Mouse (Mus musculus): ENCODE results near the gene Abca7. TPM values are rescaled to one million over a fixed set of nuclear protein-coding genes. Genes with fewer than 3 reads are reported as not detected.
A peak's percentile ranks its signal among the peaks of the same experiment; 100 is the strongest.

The Abca7 gene
- polyA plus RNA-seq, 1 experiment from 2014 or later: 4.1 TPM

- H3K27ac ChIP-seq (replicated peaks; ENCODE audit: low read depth, low read length): no peak overlapping the region
- 79% methylated on average over 15 of the region's 15 CpGs for WGBS
- no peaks in the 10 kb centered on the region for H3K9me3 ChIP-seq (ENCODE audit: control insufficient read depth, low read length)
- ATAC-seq (ENCODE audit: low FRiP score, low TSS enrichment) (no peak), DNase-seq (no peak)
- no peak overlapping the region for H3K4me2 ChIP-seq (ENCODE audit: low read length)
- H3K4me1 ChIP-seq (ENCODE audit: control insufficient read depth, insufficient read depth, low read length): no peaks in the 10 kb centered on the region
- H3K9ac ChIP-seq (replicated peaks; ENCODE audit: low read length): no peak overlapping the region
- H3K4me3 ChIP-seq (replicated peaks; ENCODE audit: low read depth, low read length): no peak overlapping the region
- H3K36me3 ChIP-seq (ENCODE audit: control insufficient read depth, insufficient read depth, low read length): no peaks in the 10 kb centered on the region
- H3K27me3 ChIP-seq (ENCODE audit: control insufficient read depth, insufficient read depth, low read length): peaks cover 5% of the 10 kb centered on the region; the same call in 1 of the 2 replicates
These were observed 28.1 kb downstream of the Abca7 start for GRCm38 (mm10) chr10:80024229-80025043.

GRCm38 (mm10) chr10:80025044-80025347 is 28.7 kb downstream of the Abca7 start:
- Histone ChIP-seq H3K4me3 (replicated peaks; ENCODE audit: low read depth, low read length) (no peak overlapping the region), H3K36me3 (ENCODE audit: control insufficient read depth, insufficient read depth, low read length) (no peaks in the 10 kb centered on the region), H3K27me3 (ENCODE audit: control insufficient read depth, insufficient read depth, low read length) (no peaks in the 10 kb centered on the region; the same call in 1 of the 2 replicates), H3K27ac (replicated peaks; ENCODE audit: low read depth, low read length) (no peak overlapping the region), H3K9me3 (ENCODE audit: control insufficient read depth, low read length) (no peaks in the 10 kb centered on the region), H3K9ac (replicated peaks; ENCODE audit: low read length) (no peak overlapping the region), H3K4me1 (ENCODE audit: control insufficient read depth, insufficient read depth, low read length) (no peaks in the 10 kb centered on the region), H3K4me2 (ENCODE audit: low read length) (no peak overlapping the region)
- ATAC-seq (ENCODE audit: low FRiP score, low TSS enrichment) (no peak), DNase-seq (no peak)
- 64% methylated on average over 4 of the region's 4 CpGs for WGBS

GRCm38 (mm10) chr10:80025463-80025862 is 29.2 kb downstream of the Abca7 start:
- Histone ChIP-seq H3K4me2 (ENCODE audit: low read length) (no peak overlapping the region), H3K4me3 (replicated peaks; ENCODE audit: low read depth, low read length) (no peak overlapping the region), H3K9me3 (ENCODE audit: control insufficient read depth, low read length) (no peaks in the 10 kb centered on the region), H3K9ac (replicated peaks; ENCODE audit: low read length) (no peak overlapping the region), H3K36me3 (ENCODE audit: control insufficient read depth, insufficient read depth, low read length) (no peaks in the 10 kb centered on the region), H3K27ac (replicated peaks; ENCODE audit: low read depth, low read length) (no peak overlapping the region), H3K4me1 (ENCODE audit: control insufficient read depth, insufficient read depth, low read length) (no peaks in the 10 kb centered on the region), H3K27me3 (ENCODE audit: control insufficient read depth, insufficient read depth, low read length) (no peaks in the 10 kb centered on the region)
- no peak for DNase-seq
- ATAC-seq (ENCODE audit: low FRiP score, low TSS enrichment): no peak
- WGBS: 77% methylated on average over 10 of the region's 10 CpGs

- Histone ChIP-seq H3K27me3 (ENCODE audit: control insufficient read depth, insufficient read depth, low read length) (no peaks in the 10 kb centered on the region), H3K4me2 (ENCODE audit: low read length) (no peak overlapping the region), H3K9me3 (ENCODE audit: control insufficient read depth, low read length) (no peaks in the 10 kb centered on the region), H3K4me1 (ENCODE audit: control insufficient read depth, insufficient read depth, low read length) (no peaks in the 10 kb centered on the region), H3K9ac (replicated peaks; ENCODE audit: low read length) (no peak overlapping the region), H3K27ac (replicated peaks; ENCODE audit: low read depth, low read length) (no peak overlapping the region), H3K36me3 (ENCODE audit: control insufficient read depth, insufficient read depth, low read length) (no peaks in the 10 kb centered on the region), H3K4me3 (replicated peaks; ENCODE audit: low read depth, low read length) (no peak overlapping the region)
- WGBS: 66% methylated on average over 12 of the region's 12 CpGs
- ATAC-seq (ENCODE audit: low FRiP score, low TSS enrichment) (no peak), DNase-seq (no peak)
These were observed 29.6 kb downstream of the Abca7 start for GRCm38 (mm10) chr10:80025889-80026288.

GRCm38 (mm10) chr10:80027681-80028520 is 31.6 kb downstream of the Abca7 start:
- Histone ChIP-seq H3K9ac (replicated peaks; ENCODE audit: low read length) (no peak overlapping the region), H3K4me1 (ENCODE audit: control insufficient read depth, insufficient read depth, low read length) (no peaks in the 10 kb centered on the region), H3K4me2 (ENCODE audit: low read length) (no peak overlapping the region), H3K9me3 (ENCODE audit: control insufficient read depth, low read length) (no peaks in the 10 kb centered on the region), H3K27me3 (ENCODE audit: control insufficient read depth, insufficient read depth, low read length) (no peaks in the 10 kb centered on the region), H3K4me3 (replicated peaks; ENCODE audit: low read depth, low read length) (no peak overlapping the region), H3K27ac (replicated peaks; ENCODE audit: low read depth, low read length) (no peak overlapping the region), H3K36me3 (ENCODE audit: control insufficient read depth, insufficient read depth, low read length) (no peaks in the 10 kb centered on the region)
- 0 out of 2 replicates have a peak, but pooled peaks have one; percentile 17 for ATAC-seq (ENCODE audit: low FRiP score, low TSS enrichment)
- WGBS: 78% methylated on average over 20 of the region's 20 CpGs
- no peak for DNase-seq

- H3K4me2 ChIP-seq (ENCODE audit: low read length): no peak overlapping the region
- ATAC-seq (ENCODE audit: low FRiP score, low TSS enrichment): no peak
- no peaks in the 10 kb centered on the region for H3K36me3 ChIP-seq (ENCODE audit: control insufficient read depth, insufficient read depth, low read length)
- no peaks in the 10 kb centered on the region for H3K9me3 ChIP-seq (ENCODE audit: control insufficient read depth, low read length)
- H3K4me1 ChIP-seq (ENCODE audit: control insufficient read depth, insufficient read depth, low read length): no peaks in the 10 kb centered on the region
- no peak overlapping the region for H3K9ac ChIP-seq (replicated peaks; ENCODE audit: low read length)
- no peak for DNase-seq
- no peak overlapping the region for H3K27ac ChIP-seq (replicated peaks; ENCODE audit: low read depth, low read length)
- H3K4me3 ChIP-seq (replicated peaks; ENCODE audit: low read depth, low read length): no peak overlapping the region
- H3K27me3 ChIP-seq (ENCODE audit: control insufficient read depth, insufficient read depth, low read length): no peaks in the 10 kb centered on the region
- WGBS: 96% methylated on average over 13 of the region's 13 CpGs
These were observed 32.2 kb downstream of the Abca7 start for GRCm38 (mm10) chr10:80028521-80028846.

- ATAC-seq (ENCODE audit: low FRiP score, low TSS enrichment): no peak
- Histone ChIP-seq H3K9ac (replicated peaks; ENCODE audit: low read length) (no peak overlapping the region), H3K4me2 (ENCODE audit: low read length) (no peak overlapping the region), H3K4me3 (replicated peaks; ENCODE audit: low read depth, low read length) (no peak overlapping the region), H3K9me3 (ENCODE audit: control insufficient read depth, low read length) (no peaks in the 10 kb centered on the region), H3K27me3 (ENCODE audit: control insufficient read depth, insufficient read depth, low read length) (no peaks in the 10 kb centered on the region), H3K4me1 (ENCODE audit: control insufficient read depth, insufficient read depth, low read length) (no peaks in the 10 kb centered on the region), H3K27ac (replicated peaks; ENCODE audit: low read depth, low read length) (no peak overlapping the region), H3K36me3 (ENCODE audit: control insufficient read depth, insufficient read depth, low read length) (peaks cover 11% of the 10 kb centered on the region)
- 75% methylated on average over 9 of the region's 9 CpGs for WGBS
- no peak for DNase-seq
These were observed 33.9 kb downstream of the Abca7 start for GRCm38 (mm10) chr10:80030191-80030590.

- H3K4me1 ChIP-seq (ENCODE audit: control insufficient read depth, insufficient read depth, low read length): no peaks in the 10 kb centered on the region
- 84% methylated on average over 17 of the region's 17 CpGs for WGBS
- H3K9me3 ChIP-seq (ENCODE audit: control insufficient read depth, low read length): no peaks in the 10 kb centered on the region
- H3K4me3 ChIP-seq (replicated peaks; ENCODE audit: low read depth, low read length): no peak overlapping the region
- H3K36me3 ChIP-seq (ENCODE audit: control insufficient read depth, insufficient read depth, low read length): peaks cover 17% of the 10 kb centered on the region
- no peak overlapping the region for H3K4me2 ChIP-seq (ENCODE audit: low read length)
- no peaks in the 10 kb centered on the region for H3K27me3 ChIP-seq (ENCODE audit: control insufficient read depth, insufficient read depth, low read length)
- DNase-seq (no peak), ATAC-seq (ENCODE audit: low FRiP score, low TSS enrichment) (no peak)
- H3K9ac ChIP-seq (replicated peaks; ENCODE audit: low read length): no peak overlapping the region
- H3K27ac ChIP-seq (replicated peaks; ENCODE audit: low read depth, low read length): no peak overlapping the region
These were observed 34.4 kb downstream of the Abca7 start for GRCm38 (mm10) chr10:80030736-80031135.
